Mouse (Mus musculus): Measurements from ENCODE around the gene Efna5. TPM values are rescaled to one million over a fixed set of nuclear protein-coding genes. Genes with fewer than 3 reads are reported as not detected.

The Efna5 gene
- polyA plus RNA-seq, 1 experiment, result 4.1 TPM

GRCm38 (mm10) chr17:62741702-62742101, 139.4 kb downstream of the Efna5 start:
- H3K27me3 ChIP-seq (ENCODE audit: control insufficient read depth, insufficient read depth, low read length), result no peaks in the 10 kb centered on the region
- no peak for DNase-seq
- no peak overlapping the region for H3K27ac ChIP-seq (ENCODE audit: insufficient read depth, low read length)
- no peak overlapping the region for H3K4me3 ChIP-seq (replicated peaks; ENCODE audit: insufficient read depth, low read depth, low read length)
- H3K4me1 ChIP-seq (ENCODE audit: control insufficient read depth, insufficient read depth, low read length), result no peaks in the 10 kb centered on the region
- TF ChIP-seq CTCF (IDR thresholded peaks at IDR 0.05; ENCODE audit: borderline replicate concordance, insufficient read depth, low read depth, low read length) (no peak), POLR2A (IDR thresholded peaks at IDR 0.05; ENCODE audit: borderline replicate concordance, insufficient read depth, low read length) (no peak)
- WGBS, result 87% methylated on average over 5 of the region's 5 CpGs

GRCm38 (mm10) chr17:62741020-62741419, 140.1 kb downstream of the Efna5 start:
- Histone ChIP-seq H3K4me3 (replicated peaks; ENCODE audit: insufficient read depth, low read depth, low read length) (no peak overlapping the region), H3K4me1 (ENCODE audit: control insufficient read depth, insufficient read depth, low read length) (no peaks in the 10 kb centered on the region), H3K27ac (ENCODE audit: insufficient read depth, low read length) (no peak overlapping the region), H3K27me3 (ENCODE audit: control insufficient read depth, insufficient read depth, low read length) (no peaks in the 10 kb centered on the region)
- TF ChIP-seq CTCF (IDR thresholded peaks at IDR 0.05; ENCODE audit: borderline replicate concordance, insufficient read depth, low read depth, low read length) (no peak), POLR2A (IDR thresholded peaks at IDR 0.05; ENCODE audit: borderline replicate concordance, insufficient read depth, low read length) (no peak)
- DNase-seq, result no peak
- 84% methylated on average over 6 of the region's 6 CpGs for WGBS

DNA sequence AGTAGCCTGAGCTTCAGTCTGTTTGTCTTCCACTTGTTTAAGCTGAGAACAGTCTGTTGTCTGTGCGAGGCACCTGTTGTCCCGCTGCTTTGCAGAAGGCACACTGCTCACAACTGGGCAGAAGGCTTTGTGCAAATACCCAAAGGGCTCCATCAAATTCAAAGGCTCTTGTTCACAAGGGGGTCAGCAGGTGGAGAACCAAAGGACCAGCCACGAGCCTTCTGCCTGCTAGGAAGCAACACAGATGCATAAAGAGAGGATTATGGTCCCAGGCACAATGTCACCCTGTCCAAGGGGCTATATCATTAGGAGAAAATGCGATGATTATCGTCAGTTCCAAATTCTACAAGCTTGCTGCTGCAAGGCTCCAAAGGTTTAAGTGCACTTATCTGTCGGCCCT, 141.1 kb downstream of the Efna5 start:
- no peaks in the 10 kb centered on the region for H3K4me1 ChIP-seq (ENCODE audit: control insufficient read depth, insufficient read depth, low read length)

GRCm38 (mm10) chr17:62737404-62737803, 143.7 kb downstream of the Efna5 start:
- DNase-seq, result no peak
- WGBS, result 87% methylated on average over 6 of the region's 6 CpGs
- no peak overlapping the region for H3K27ac ChIP-seq (ENCODE audit: insufficient read depth, low read length)
- H3K4me3 ChIP-seq (replicated peaks; ENCODE audit: insufficient read depth, low read depth, low read length), result no peak overlapping the region
- H3K4me1 ChIP-seq (ENCODE audit: control insufficient read depth, insufficient read depth, low read length), result no peaks in the 10 kb centered on the region
- no peaks in the 10 kb centered on the region for H3K27me3 ChIP-seq (ENCODE audit: control insufficient read depth, insufficient read depth, low read length)
- TF ChIP-seq CTCF (IDR thresholded peaks at IDR 0.05; ENCODE audit: borderline replicate concordance, insufficient read depth, low read depth, low read length), result no peak
- TF ChIP-seq POLR2A (IDR thresholded peaks at IDR 0.05; ENCODE audit: borderline replicate concordance, insufficient read depth, low read length), result no peak

More for the DNA sequence above, 141.1 kb downstream of the Efna5 start:
- Histone ChIP-seq H3K4me3 (replicated peaks; ENCODE audit: insufficient read depth, low read depth, low read length) (no peak overlapping the region), H3K27me3 (ENCODE audit: control insufficient read depth, insufficient read depth, low read length) (no peaks in the 10 kb centered on the region), H3K27ac (ENCODE audit: insufficient read depth, low read length) (no peak overlapping the region)
- TF ChIP-seq CTCF (IDR thresholded peaks at IDR 0.05; ENCODE audit: borderline replicate concordance, insufficient read depth, low read depth, low read length) (no peak), POLR2A (IDR thresholded peaks at IDR 0.05; ENCODE audit: borderline replicate concordance, insufficient read depth, low read length) (no peak)
- DNase-seq, result no peak
- 79% methylated on average over 6 of the region's 6 CpGs for WGBS

GRCm38 (mm10) chr17:62735943-62736342, 145.2 kb downstream of the Efna5 start:
- Histone ChIP-seq H3K27me3 (ENCODE audit: control insufficient read depth, insufficient read depth, low read length) (no peaks in the 10 kb centered on the region), H3K27ac (ENCODE audit: insufficient read depth, low read length) (no peak overlapping the region), H3K4me1 (ENCODE audit: control insufficient read depth, insufficient read depth, low read length) (no peaks in the 10 kb centered on the region), H3K4me3 (replicated peaks; ENCODE audit: insufficient read depth, low read depth, low read length) (no peak overlapping the region)
- TF ChIP-seq POLR2A (IDR thresholded peaks at IDR 0.05; ENCODE audit: borderline replicate concordance, insufficient read depth, low read length) (no peak), CTCF (IDR thresholded peaks at IDR 0.05; ENCODE audit: borderline replicate concordance, insufficient read depth, low read depth, low read length) (no peak)
- WGBS, result 32% methylated on average over 11 of the region's 11 CpGs
- no peak for DNase-seq

- Histone ChIP-seq H3K27me3 (ENCODE audit: control insufficient read depth, insufficient read depth, low read length) (no peaks in the 10 kb centered on the region), H3K4me3 (replicated peaks; ENCODE audit: insufficient read depth, low read depth, low read length) (no peak overlapping the region), H3K4me1 (ENCODE audit: control insufficient read depth, insufficient read depth, low read length) (no peaks in the 10 kb centered on the region), H3K27ac (ENCODE audit: insufficient read depth, low read length) (no peak overlapping the region)
- WGBS, result 34% methylated on average over 10 of the region's 10 CpGs
- DNase-seq, result no peak
- no peak for TF ChIP-seq POLR2A (IDR thresholded peaks at IDR 0.05; ENCODE audit: borderline replicate concordance, insufficient read depth, low read length)
- TF ChIP-seq CTCF (IDR thresholded peaks at IDR 0.05; ENCODE audit: borderline replicate concordance, insufficient read depth, low read depth, low read length), result no peak
Observed at GRCm38 (mm10) chr17:62734901-62735300, 146.2 kb downstream of the Efna5 start.

GRCm38 (mm10) chr17:62734067-62734466, 147.1 kb downstream of the Efna5 start:
- no peak overlapping the region for H3K27ac ChIP-seq (ENCODE audit: insufficient read depth, low read length)
- no peak for TF ChIP-seq POLR2A (IDR thresholded peaks at IDR 0.05; ENCODE audit: borderline replicate concordance, insufficient read depth, low read length)
- TF ChIP-seq CTCF (IDR thresholded peaks at IDR 0.05; ENCODE audit: borderline replicate concordance, insufficient read depth, low read depth, low read length), result no peak
- no peak for DNase-seq
- 60% methylated on average over 4 of the region's 4 CpGs for WGBS
- H3K4me3 ChIP-seq (replicated peaks; ENCODE audit: insufficient read depth, low read depth, low read length), result no peak overlapping the region
- no peaks in the 10 kb centered on the region for H3K27me3 ChIP-seq (ENCODE audit: control insufficient read depth, insufficient read depth, low read length)
- no peaks in the 10 kb centered on the region for H3K4me1 ChIP-seq (ENCODE audit: control insufficient read depth, insufficient read depth, low read length)

DNA sequence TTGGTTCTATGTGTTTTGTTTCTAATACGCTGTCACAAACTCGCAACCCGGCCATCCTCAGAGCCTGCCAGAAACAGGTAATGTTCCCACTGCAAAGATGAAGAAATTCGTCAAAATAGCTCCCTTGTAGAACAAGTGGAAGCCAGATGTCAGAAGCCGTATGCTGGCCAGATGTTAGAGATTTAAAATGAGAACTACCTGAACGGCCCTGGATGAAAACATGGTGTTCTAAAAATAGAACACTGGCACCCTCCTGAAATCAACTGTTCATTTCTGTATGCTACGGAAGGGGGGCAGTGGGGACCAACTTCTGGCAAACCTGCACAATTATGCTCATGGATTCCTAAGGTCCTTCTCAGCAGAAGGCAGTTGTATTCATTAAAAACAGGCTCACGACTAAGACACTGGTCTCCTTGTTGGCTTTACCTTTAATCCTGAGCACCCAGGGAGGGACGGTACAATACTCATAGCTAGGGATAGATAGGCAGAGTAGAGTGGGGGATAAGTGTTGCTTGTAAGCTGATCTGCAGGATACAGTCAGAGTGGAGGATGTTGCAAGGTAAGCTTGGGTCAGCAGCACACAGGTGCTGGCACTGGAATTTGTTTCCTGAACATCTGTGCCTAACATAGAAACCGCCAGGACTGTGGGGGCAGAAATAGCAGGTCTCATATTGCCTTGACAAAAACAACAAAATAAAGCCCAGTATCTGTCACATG, 151.2 kb downstream of the Efna5 start:
- no peak for DNase-seq
- Histone ChIP-seq H3K27me3 (ENCODE audit: control insufficient read depth, insufficient read depth, low read length) (no peaks in the 10 kb centered on the region), H3K4me1 (ENCODE audit: control insufficient read depth, insufficient read depth, low read length) (no peaks in the 10 kb centered on the region), H3K4me3 (replicated peaks; ENCODE audit: insufficient read depth, low read depth, low read length) (no peak overlapping the region), H3K27ac (ENCODE audit: insufficient read depth, low read length) (no peak overlapping the region)
- 73% methylated on average over 10 of the region's 10 CpGs for WGBS
- TF ChIP-seq CTCF (IDR thresholded peaks at IDR 0.05; ENCODE audit: borderline replicate concordance, insufficient read depth, low read depth, low read length), result no peak
- no peak for TF ChIP-seq POLR2A (IDR thresholded peaks at IDR 0.05; ENCODE audit: borderline replicate concordance, insufficient read depth, low read length)

Measured in cerebellum, adult 2 months (tissue).